ENCODE assay signal across 8 mouse cellular contexts in the genomic region with DNA sequence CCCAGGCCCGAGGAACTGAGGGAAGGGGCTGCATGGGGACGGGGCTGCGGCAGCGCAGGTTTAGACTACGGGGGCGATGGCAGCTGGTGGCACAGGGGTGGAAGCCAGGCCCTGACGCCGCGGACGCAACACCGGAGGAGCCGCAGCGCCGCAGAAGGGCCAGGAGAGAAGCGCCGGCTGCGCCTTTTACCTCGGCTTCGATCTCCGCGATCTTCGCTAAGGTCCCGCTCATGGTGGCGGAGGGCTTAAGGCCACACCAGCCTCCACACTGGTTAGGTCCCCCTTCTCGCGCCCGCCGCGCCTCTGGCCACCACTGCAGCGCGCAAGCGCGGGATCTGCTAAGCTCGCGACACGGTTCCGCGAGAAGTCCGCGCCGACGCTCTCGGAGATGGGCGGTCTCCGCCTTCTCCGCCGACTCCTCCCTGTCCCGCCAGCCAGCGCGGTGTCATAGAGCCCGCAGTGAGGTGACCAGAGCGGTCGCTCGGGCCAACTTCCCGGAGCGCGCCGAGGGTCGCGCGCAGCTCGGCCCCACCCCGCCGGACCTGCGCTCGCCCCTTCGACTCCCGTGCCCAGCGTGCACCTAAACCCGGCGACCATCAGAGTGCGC. TPM values are rescaled to one million over a fixed set of nuclear protein-coding genes. Genes with fewer than 3 reads are reported as not detected.
DNase-seq lines count a peak whose midpoint lies in the region; ATAC-seq and TF ChIP-seq lines count a peak whose summit lies in the region.

Drg1 (minus strand) TSS at position 337 of the 607 bp plus-strand sequence.

- DNase-seq in CH12.LX (ENCODE audit: extremely low read depth): peak; percentile 96
- DNase-seq in c-Kit-positive CD71-positive TER-119-negative erythroid progenitor cells, embryonic 14.5 days (ENCODE audit: low read depth): peak; percentile 87
- peak; percentile 98 for DNase-seq in forebrain, embryonic 11.5 days (ENCODE audit: low spot score)
- peak; percentile 95 to 96 for DNase-seq in kidney, postnatal 36 days
- DNase-seq in telencephalon, adult 2 months (ENCODE audit: low read depth, low spot score): peak; percentile 91

- peak within 1 kb of the TSS; percentile 21 for H3K27ac ChIP-seq in CH12.LX (ENCODE audit: insufficient read depth, low read depth)
- H3K27ac ChIP-seq in forebrain, embryonic 11.5 days (ENCODE audit: low read depth, low read length): peak within 1 kb of the TSS; percentile 92
- H3K27ac ChIP-seq in heart, embryonic 16.5 days (ENCODE audit: low read length): peak within 1 kb of the TSS; percentile 91
- peak within 1 kb of the TSS; percentile 79 for H3K27ac ChIP-seq in liver, embryonic 15.5 days (replicated peaks)
- peak within 1 kb of the TSS; percentile 86 for H3K27ac ChIP-seq in neural tube, embryonic 12.5 days

- under 1% methylated on average over 71 of the region's 72 CpGs for WGBS in forebrain, embryonic 11.5 days
- WGBS in heart, embryonic 16.5 days: under 1% methylated on average over 70 of the region's 72 CpGs
- under 1% methylated on average over 72 of the region's 72 CpGs for WGBS in liver, embryonic 15.5 days (ENCODE audit: insufficient replicate concordance)
- under 1% methylated on average over 72 of the region's 72 CpGs for WGBS in neural tube, embryonic 12.5 days

- no peaks in the 10 kb centered on the region for H3K9me3 ChIP-seq in CH12.LX (replicated peaks; ENCODE audit: low read length)
- no peaks in the 10 kb centered on the region for H3K9me3 ChIP-seq in forebrain, embryonic 11.5 days (ENCODE audit: control insufficient read depth, low read length)
- no peaks in the 10 kb centered on the region for H3K9me3 ChIP-seq in heart, embryonic 16.5 days (replicated peaks; ENCODE audit: control insufficient read depth, low read length)
- no peaks in the 10 kb centered on the region for H3K9me3 ChIP-seq in liver, embryonic 15.5 days (replicated peaks)
- H3K9me3 ChIP-seq in neural tube, embryonic 12.5 days: no peaks in the 10 kb centered on the region

- no peak for TF ChIP-seq CTCF in CH12.LX (conservative IDR thresholded peaks at IDR 0.05 in 1 of 2, IDR thresholded peaks at IDR 0.05 in 1 of 2; ENCODE audit: low read depth in 2 of 2, low read length in 2 of 2)

- TF ChIP-seq POLR2A in CH12.LX (IDR thresholded peaks at IDR 0.05; ENCODE audit: low read depth, low read length): peak; percentile 99

- H3K79me2 ChIP-seq in CH12.LX (replicated peaks; ENCODE audit: control insufficient read depth, extremely low read depth, insufficient read depth, poor library complexity, severe bottlenecking): peaks cover 37% of the 10 kb centered on the region

- H3K27me3 ChIP-seq in CH12.LX (replicated peaks): peaks cover 3% of the 10 kb centered on the region
- no peaks in the 10 kb centered on the region for H3K27me3 ChIP-seq in forebrain, embryonic 11.5 days (ENCODE audit: control insufficient read depth, insufficient read depth, low read length)
- no peaks in the 10 kb centered on the region for H3K27me3 ChIP-seq in heart, embryonic 16.5 days (ENCODE audit: control insufficient read depth, insufficient read depth, low read length)
- no peaks in the 10 kb centered on the region for H3K27me3 ChIP-seq in liver, embryonic 15.5 days
- H3K27me3 ChIP-seq in neural tube, embryonic 12.5 days (replicated peaks): no peaks in the 10 kb centered on the region

- peaks cover 17 to 34% of the 10 kb centered on the region in 2 experiments for H3K36me3 ChIP-seq in CH12.LX (replicated peaks in 1 of 2; ENCODE audit: control insufficient read depth in 1 of 2, insufficient read depth in 1 of 2, low read length in 1 of 2)
- H3K36me3 ChIP-seq in forebrain, embryonic 11.5 days (ENCODE audit: control insufficient read depth, insufficient read depth, low read length): peaks cover 12% of the 10 kb centered on the region; the same call in 1 of the 2 replicates
- H3K36me3 ChIP-seq in heart, embryonic 16.5 days (ENCODE audit: control insufficient read depth, insufficient read depth): peaks cover 18% of the 10 kb centered on the region
- peaks cover 32% of the 10 kb centered on the region for H3K36me3 ChIP-seq in liver, embryonic 15.5 days (replicated peaks)
- H3K36me3 ChIP-seq in neural tube, embryonic 12.5 days: peaks cover 21% of the 10 kb centered on the region

- H3K4me2 ChIP-seq in CH12.LX (ENCODE audit: insufficient read depth, low read depth, poor library complexity, severe bottlenecking): peak within 1 kb of the TSS; percentile 99
- H3K4me2 ChIP-seq in forebrain, embryonic 11.5 days (ENCODE audit: low read depth, low read length, severe bottlenecking): peak within 1 kb of the TSS; percentile 70
- H3K4me2 ChIP-seq in heart, embryonic 16.5 days (ENCODE audit: low read depth, low read length): peak within 1 kb of the TSS; percentile 81
- H3K4me2 ChIP-seq in liver, embryonic 15.5 days: peak within 1 kb of the TSS; percentile 75
- H3K4me2 ChIP-seq in neural tube, embryonic 12.5 days (replicated peaks): peak within 1 kb of the TSS; percentile 69

- peaks cover 0 to 33% of the 10 kb centered on the region in 2 experiments; a peak in 2 of 4 replicates for H3K4me1 ChIP-seq in CH12.LX (ENCODE audit: control insufficient read depth in 1 of 2, insufficient read depth in 2 of 2)
- H3K4me1 ChIP-seq in forebrain, embryonic 11.5 days (replicated peaks; ENCODE audit: control insufficient read depth, insufficient read depth, low read length): no peaks in the 10 kb centered on the region
- H3K4me1 ChIP-seq in heart, embryonic 16.5 days (ENCODE audit: control insufficient read depth, insufficient read depth, low read length): peaks cover 19% of the 10 kb centered on the region
- peaks cover 35% of the 10 kb centered on the region for H3K4me1 ChIP-seq in liver, embryonic 15.5 days (replicated peaks)
- peaks cover 19% of the 10 kb centered on the region for H3K4me1 ChIP-seq in neural tube, embryonic 12.5 days

- in situ Hi-C loops in CH12.LX (cut with MboI; ENCODE audit: low pct_ligation_motif_present, low pct_unique_long_range_greater_than_20kb, low sequenced_read_pairs): no loop called here

- no peak for TF ChIP-seq RAD21 in CH12.LX (IDR thresholded peaks at IDR 0.05; ENCODE audit: low read depth, low read length)

- H3K9ac ChIP-seq in CH12.LX (ENCODE audit: insufficient read depth, low read depth): peak within 1 kb of the TSS; percentile 87
- H3K9ac ChIP-seq in forebrain, embryonic 11.5 days (ENCODE audit: low read length): peak within 1 kb of the TSS; percentile 97
- peak within 1 kb of the TSS; percentile 90 for H3K9ac ChIP-seq in heart, embryonic 16.5 days (ENCODE audit: low read length)
- H3K9ac ChIP-seq in liver, embryonic 15.5 days: peak within 1 kb of the TSS; percentile 90
- peak within 1 kb of the TSS; percentile 92 for H3K9ac ChIP-seq in neural tube, embryonic 12.5 days

- TF ChIP-seq EP300 in CH12.LX (IDR thresholded peaks at IDR 0.05; ENCODE audit: low read length): no peak

- dilution Hi-C loops in CH12.LX (cut with MboI; ENCODE audit: extremely low pct_ligation_motif_present, extremely low pct_unique_long_range_greater_than_20kb, low sequenced_read_pairs): no loop called here

- peak; percentile 99 for ATAC-seq in forebrain, embryonic 11.5 days (replicated peaks; ENCODE audit: low FRiP score)
- peak; percentile 99 for ATAC-seq in heart, embryonic 16.5 days (replicated peaks; ENCODE audit: extremely low read depth, insufficient read depth, low FRiP score)
- peak; percentile 98 for ATAC-seq in liver, embryonic 15.5 days (ENCODE audit: insufficient read depth)
- ATAC-seq in neural tube, embryonic 12.5 days (ENCODE audit: low FRiP score, low read depth): peak; percentile 98

- H3K4me3 ChIP-seq in CH12.LX (replicated peaks in 1 of 3; ENCODE audit: low read depth in 2 of 3, low read length in 2 of 3, poor library complexity in 1 of 3): peak within 1 kb of the TSS; percentile 81 to 96 (median 92)
- peak within 1 kb of the TSS; percentile 78 for H3K4me3 ChIP-seq in forebrain, embryonic 11.5 days (ENCODE audit: low read depth, low read length)
- H3K4me3 ChIP-seq in heart, embryonic 16.5 days (ENCODE audit: low read length): peak within 1 kb of the TSS; percentile 70
- peak within 1 kb of the TSS; percentile 79 for H3K4me3 ChIP-seq in liver, embryonic 15.5 days (replicated peaks)
- H3K4me3 ChIP-seq in neural tube, embryonic 12.5 days: peak within 1 kb of the TSS; percentile 82

TF ChIP-seq in CH12.LX, 34 proteins besides CTCF, POLR2A, EP300 and RAD21 (continues in another document):
- TF ChIP-seq IRF4 (IDR thresholded peaks at IDR 0.05; ENCODE audit: low read depth, low read length): peak; percentile 76
- peak; percentile 99 for TF ChIP-seq CHD2 (IDR thresholded peaks at IDR 0.05; ENCODE audit: low read length)
- TF ChIP-seq SIN3A (IDR thresholded peaks at IDR 0.05; ENCODE audit: low read length): peak; percentile 93
- TF ChIP-seq BHLHE40 (IDR thresholded peaks at IDR 0.05; ENCODE audit: low read depth, low read length): peak; percentile 78
- TF ChIP-seq PAX5 (IDR thresholded peaks at IDR 0.05; ENCODE audit: low read length): no peak
- peak; percentile 86 for TF ChIP-seq HCFC1 (IDR thresholded peaks at IDR 0.05; ENCODE audit: low read depth, low read length)
- TF ChIP-seq GABPA (IDR thresholded peaks at IDR 0.05; ENCODE audit: insufficient replicate concordance, low read depth, low read length): no peak; the same call in 1 of the 2 replicates
- no peak for TF ChIP-seq ZNF384 (IDR thresholded peaks at IDR 0.05; ENCODE audit: low read depth, low read length)
- peak; percentile 98 for TF ChIP-seq TCF12 (IDR thresholded peaks at IDR 0.05; ENCODE audit: low read depth, low read length)
- 0 out of 2 replicates have a peak, but pooled peaks have one; percentile 20 for TF ChIP-seq ETS1 (conservative IDR thresholded peaks at IDR 0.05; ENCODE audit: low read depth, low read length)
- 0 out of 2 replicates have a peak, but pooled peaks have one; percentile 82 for TF ChIP-seq E2F4 (IDR thresholded peaks at IDR 0.05; ENCODE audit: insufficient replicate concordance, low read depth, low read length)
- peak; percentile 97 for TF ChIP-seq ZMIZ1 (IDR thresholded peaks at IDR 0.05; ENCODE audit: low read depth, low read length)
- peak; percentile 89 for TF ChIP-seq MXI1 (IDR thresholded peaks at IDR 0.05; ENCODE audit: low read depth, low read length)
- peak; percentile 74 for TF ChIP-seq MAZ (IDR thresholded peaks at IDR 0.05; ENCODE audit: low read depth, low read length)
- no peak for TF ChIP-seq USF1 (IDR thresholded peaks at IDR 0.05; ENCODE audit: low read depth, low read length)
- peak; percentile 97 for TF ChIP-seq POLR2AphosphoS2 (IDR thresholded peaks at IDR 0.05; ENCODE audit: low read depth, low read length)

RNA-seq across cellular contexts. Expression of gene Drg1, which starts in this region (rescaled TPM):
- total RNA-seq in CH12.LX (2012; rRNA removed): 158 and 189 TPM in 2 replicates
- total RNA-seq in CH12.LX (2014; rRNA removed): 439 and 480 TPM in 2 replicates
- polyA plus RNA-seq in CH12.LX (2012; ENCODE audit: insufficient read length, low read depth): 249 and 267 TPM in 2 replicates
- polyA plus RNA-seq in forebrain, embryonic 11.5 days (2014; fragmentation: Nextera tagmentation; extraction: Ambion mirVana): 289 and 299 TPM in 2 replicates
- polyA plus RNA-seq in heart, embryonic 16.5 days (2015; fragmentation: Nextera tagmentation; extraction: Ambion mirVana): 166 and 198 TPM in 2 replicates
- polyA plus RNA-seq in liver, embryonic 15.5 days (2015; fragmentation: Nextera tagmentation; extraction: Ambion mirVana): 108 and 110 TPM in 2 replicates
- polyA plus RNA-seq in neural tube, embryonic 12.5 days (2016; fragmentation: Nextera tagmentation; extraction: Ambion mirVana): 261 and 274 TPM in 2 replicates

Comparison
In these comparisons a context has a peak if more than half of its experiments do, and no peak if none do; other contexts are left out.
1. Peak in every context shown above with its lines: DNase-seq, ATAC-seq, H3K4me3 ChIP-seq and H3K27ac ChIP-seq.
2. H3K27ac ChIP-seq: peak in every context shown above with its lines; median percentile 92 in forebrain, embryonic 11.5 days; 91 in heart, embryonic 16.5 days; 86 in neural tube, embryonic 12.5 days; 79 in liver, embryonic 15.5 days; 21 in CH12.LX.